Mouse (Mus musculus): ENCODE measurements at regions not wholly inside any gene's neighbourhood (a gene's known extent, or its start where the extent isn't known, plus 50 kb on each side); places are given as distances from the start of the nearest gene placed in this dataset.

GRCm38 (mm10) chr13:97436719-97437350 lies 195.9 kb downstream of the Enc1 start:
- ATAC-seq (no peak), DNase-seq (no peak)
- Histone ChIP-seq H3K4me2 (ENCODE audit: low read depth) (peak overlapping the region; percentile 64; the same call in 1 of the 2 replicates), H3K9ac (peak overlapping the region; percentile 63; the same call in 1 of the 2 replicates), H3K27me3 (ENCODE audit: insufficient read depth, low read length) (no peaks in the 10 kb centered on the region), H3K36me3 (ENCODE audit: insufficient read depth) (no peaks in the 10 kb centered on the region), H3K4me1 (ENCODE audit: insufficient read depth) (peaks cover 35% of the 10 kb centered on the region), H3K4me3 (ENCODE audit: low read depth, low read length) (no peak overlapping the region), H3K9me3 (ENCODE audit: low read length) (no peaks in the 10 kb centered on the region), H3K27ac (ENCODE audit: low read depth, low read length) (0 out of 2 replicates have a peak overlapping the region, but pooled peaks have one; percentile 71)
- 5% methylated on average over 5 of the region's 5 CpGs for WGBS
- no peak for TF ChIP-seq CTCF (IDR thresholded peaks at IDR 0.05; ENCODE audit: low read depth)

- TF ChIP-seq CTCF (IDR thresholded peaks at IDR 0.05; ENCODE audit: low read depth), result peak; percentile 28; the same call in 1 of the 2 replicates
Measured at GRCm38 (mm10) chr13:97435865-97436718, 195.2 kb downstream of the Enc1 start.

GRCm38 (mm10) chr13:97434961-97435864 lies 194.3 kb downstream of the Enc1 start:
- Histone ChIP-seq H3K9ac (no peak overlapping the region; the same call in 1 of the 2 replicates), H3K27ac (ENCODE audit: low read depth, low read length) (peak overlapping the region; percentile 71), H3K9me3 (ENCODE audit: low read length) (no peaks in the 10 kb centered on the region), H3K4me3 (ENCODE audit: low read depth, low read length) (peak overlapping the region; percentile 34), H3K36me3 (ENCODE audit: insufficient read depth) (no peaks in the 10 kb centered on the region), H3K27me3 (ENCODE audit: insufficient read depth, low read length) (no peaks in the 10 kb centered on the region), H3K4me1 (ENCODE audit: insufficient read depth) (peaks cover 35% of the 10 kb centered on the region), H3K4me2 (ENCODE audit: low read depth) (peak overlapping the region; percentile 64)
- 5% methylated on average over 20 of the region's 20 CpGs for WGBS
- TF ChIP-seq CTCF (IDR thresholded peaks at IDR 0.05; ENCODE audit: low read depth), result no peak
- DNase-seq (peak; percentile 47), ATAC-seq (0 out of 2 replicates have a peak, but pooled peaks have one; percentile 17)

More at GRCm38 (mm10) chr13:97435865-97436718, 195.2 kb downstream of the Enc1 start:
- ATAC-seq (peak; percentile 55), DNase-seq (peak; percentile 80)
- H3K9me3 ChIP-seq (ENCODE audit: low read length), result no peaks in the 10 kb centered on the region
- H3K4me1 ChIP-seq (ENCODE audit: insufficient read depth), result peaks cover 35% of the 10 kb centered on the region
- H3K9ac ChIP-seq, result peak overlapping the region; percentile 63
- peak overlapping the region; percentile 34 for H3K4me3 ChIP-seq (ENCODE audit: low read depth, low read length)
- H3K36me3 ChIP-seq (ENCODE audit: insufficient read depth), result no peaks in the 10 kb centered on the region
- H3K4me2 ChIP-seq (ENCODE audit: low read depth), result peak overlapping the region; percentile 64
- WGBS, result 4% methylated on average over 24 of the region's 24 CpGs
- H3K27ac ChIP-seq (ENCODE audit: low read depth, low read length), result peak overlapping the region; percentile 71
- no peaks in the 10 kb centered on the region for H3K27me3 ChIP-seq (ENCODE audit: insufficient read depth, low read length)

GRCm38 (mm10) chr13:97434167-97434566 lies 193.3 kb downstream of the Enc1 start:
- no peak for DNase-seq
- no peak overlapping the region for H3K9ac ChIP-seq
- TF ChIP-seq CTCF (IDR thresholded peaks at IDR 0.05; ENCODE audit: low read depth), result no peak
- WGBS, result 65% methylated on average over 7 of the region's 7 CpGs
- H3K27me3 ChIP-seq (ENCODE audit: insufficient read depth, low read length), result no peaks in the 10 kb centered on the region
- no peak overlapping the region for H3K4me2 ChIP-seq (ENCODE audit: low read depth)
- no peaks in the 10 kb centered on the region for H3K36me3 ChIP-seq (ENCODE audit: insufficient read depth)
- no peak overlapping the region for H3K4me3 ChIP-seq (ENCODE audit: low read depth, low read length)
- ATAC-seq, result no peak
- no peaks in the 10 kb centered on the region for H3K9me3 ChIP-seq (ENCODE audit: low read length)
- no peak overlapping the region for H3K27ac ChIP-seq (ENCODE audit: low read depth, low read length)
- peaks cover 25% of the 10 kb centered on the region for H3K4me1 ChIP-seq (ENCODE audit: insufficient read depth)

- Histone ChIP-seq H3K4me1 (ENCODE audit: insufficient read depth) (peaks cover 19% of the 10 kb centered on the region; the same call in 1 of the 2 replicates), H3K4me3 (ENCODE audit: low read depth, low read length) (no peak overlapping the region), H3K4me2 (ENCODE audit: low read depth) (no peak overlapping the region), H3K9me3 (ENCODE audit: low read length) (no peaks in the 10 kb centered on the region), H3K27me3 (ENCODE audit: insufficient read depth, low read length) (no peaks in the 10 kb centered on the region), H3K9ac (no peak overlapping the region), H3K27ac (ENCODE audit: low read depth, low read length) (no peak overlapping the region), H3K36me3 (ENCODE audit: insufficient read depth) (no peaks in the 10 kb centered on the region)
- 56% methylated on average over 4 of the region's 4 CpGs for WGBS
- DNase-seq (no peak), ATAC-seq (no peak)
- TF ChIP-seq CTCF (IDR thresholded peaks at IDR 0.05; ENCODE audit: low read depth), result no peak
Measured at GRCm38 (mm10) chr13:97432627-97433026, 191.7 kb downstream of the Enc1 start.

- no peak overlapping the region for H3K4me2 ChIP-seq (ENCODE audit: low read depth)
- no peak for TF ChIP-seq CTCF (IDR thresholded peaks at IDR 0.05; ENCODE audit: low read depth)
- no peak overlapping the region for H3K9ac ChIP-seq
- H3K9me3 ChIP-seq (ENCODE audit: low read length), result no peaks in the 10 kb centered on the region
- no peaks in the 10 kb centered on the region for H3K36me3 ChIP-seq (ENCODE audit: insufficient read depth)
- WGBS, result 51% methylated on average over 2 of the region's 2 CpGs
- ATAC-seq (no peak), DNase-seq (no peak)
- peaks cover 8% of the 10 kb centered on the region; the same call in 1 of the 2 replicates for H3K4me1 ChIP-seq (ENCODE audit: insufficient read depth)
- no peak overlapping the region for H3K4me3 ChIP-seq (ENCODE audit: low read depth, low read length)
- H3K27me3 ChIP-seq (ENCODE audit: insufficient read depth, low read length), result no peaks in the 10 kb centered on the region
- H3K27ac ChIP-seq (ENCODE audit: low read depth, low read length), result no peak overlapping the region
Measured at GRCm38 (mm10) chr13:97430885-97431284, 190.0 kb downstream of the Enc1 start.
